Mouse (Mus musculus): ENCODE data around the gene Ppp1r32.

Ppp1r32 gene

DNA sequence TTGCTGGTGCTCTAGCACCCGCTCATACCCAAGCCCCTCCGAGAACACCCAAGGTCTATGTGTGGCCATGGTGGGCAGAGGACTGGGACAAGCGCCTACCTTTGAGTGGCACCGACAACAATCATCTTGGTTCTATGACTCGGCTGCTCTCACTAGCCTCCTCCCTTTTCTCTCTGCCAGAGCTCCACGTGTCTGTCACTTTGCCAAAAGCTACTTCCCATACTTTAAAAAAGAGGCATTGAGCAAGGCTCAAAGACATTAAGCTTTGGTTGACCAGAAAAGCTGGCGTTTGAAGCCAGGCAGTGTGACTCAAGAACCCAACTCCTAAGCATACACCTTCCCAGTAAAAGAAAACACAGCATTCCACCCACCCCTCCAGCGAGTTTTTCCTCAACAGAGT is 24.6 kb downstream of the Ppp1r32 start:
- DNase-seq (ENCODE audit: low read depth), result no peak

GRCm38 (mm10) chr19:10457484-10457800 is 25.3 kb downstream of the Ppp1r32 start:
- DNase-seq (ENCODE audit: low read depth), result no peak

- DNase-seq (ENCODE audit: low read depth), result peak; percentile 52
Measured at GRCm38 (mm10) chr19:10456752-10457483, 25.8 kb downstream of the Ppp1r32 start, which contains the start of gene Lrrc10b. TSS of gene Lrrc10b (minus strand) at chr19:10457473.

DNA sequence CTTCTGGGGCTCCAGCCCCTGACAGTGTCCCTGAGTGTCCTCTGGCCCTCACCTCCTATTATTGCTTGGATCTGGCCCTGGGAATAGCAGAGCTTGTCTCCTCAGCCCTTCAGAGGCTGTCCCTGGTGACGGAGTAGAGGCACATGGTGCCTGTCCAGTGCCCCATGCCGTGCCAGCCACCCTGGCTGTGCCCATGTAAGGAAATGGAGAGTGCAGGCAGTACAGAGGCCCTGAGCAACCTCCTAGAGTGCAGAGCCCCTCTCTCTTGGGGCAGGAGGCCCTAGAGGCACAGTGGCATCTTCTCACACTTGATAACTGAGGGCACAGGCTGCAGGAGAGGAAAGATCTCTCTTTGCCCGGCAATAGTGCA is 27.3 kb downstream of the Ppp1r32 start:
- DNase-seq (ENCODE audit: low read depth), result no peak

DNA sequence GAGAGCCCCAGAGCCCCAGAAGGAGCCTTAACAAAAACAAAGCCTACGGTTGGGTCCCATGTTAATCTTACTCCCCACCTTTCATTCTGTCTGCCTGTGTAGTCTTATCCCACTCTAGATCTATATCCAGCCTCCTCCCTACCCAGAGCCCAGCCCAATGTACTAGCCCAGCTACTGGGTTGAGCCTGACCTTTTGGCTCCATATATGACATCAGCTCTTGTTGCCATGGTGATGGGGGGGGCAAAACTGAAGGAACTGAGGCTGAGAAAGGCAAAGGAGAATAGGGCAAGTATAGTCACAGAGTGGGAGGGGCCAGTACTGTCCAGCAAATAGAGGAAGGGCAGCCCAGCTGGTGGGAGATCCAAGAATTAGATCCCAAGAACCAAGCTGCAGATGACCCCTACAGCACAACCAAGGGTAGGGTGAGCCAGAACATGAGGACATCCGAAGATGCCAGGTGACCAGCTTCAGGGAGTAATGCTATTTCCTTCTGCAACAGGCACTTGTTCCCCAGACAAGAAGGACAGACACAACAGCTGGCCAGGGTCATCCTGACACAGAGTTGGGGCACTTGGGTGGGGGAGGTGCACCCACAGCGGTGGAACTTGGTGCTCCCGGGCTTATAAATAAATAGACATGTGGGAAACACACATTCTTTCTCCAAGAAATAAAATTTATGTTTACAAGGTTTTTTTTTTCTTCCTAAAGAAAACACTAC is 27.9 kb downstream of the Ppp1r32 start:
- DNase-seq (ENCODE audit: low read depth), result no peak

GRCm38 (mm10) chr19:10449708-10450107 is 33.0 kb downstream of the Ppp1r32 start:
- peak; percentile 82 for DNase-seq (ENCODE audit: low read depth)

- no peak for DNase-seq (ENCODE audit: low read depth)
Measured at GRCm38 (mm10) chr19:10449190-10449589, 33.5 kb downstream of the Ppp1r32 start.

- DNase-seq (ENCODE audit: low read depth), result no peak
Measured at GRCm38 (mm10) chr19:10448275-10448674, 34.5 kb downstream of the Ppp1r32 start.

DNA sequence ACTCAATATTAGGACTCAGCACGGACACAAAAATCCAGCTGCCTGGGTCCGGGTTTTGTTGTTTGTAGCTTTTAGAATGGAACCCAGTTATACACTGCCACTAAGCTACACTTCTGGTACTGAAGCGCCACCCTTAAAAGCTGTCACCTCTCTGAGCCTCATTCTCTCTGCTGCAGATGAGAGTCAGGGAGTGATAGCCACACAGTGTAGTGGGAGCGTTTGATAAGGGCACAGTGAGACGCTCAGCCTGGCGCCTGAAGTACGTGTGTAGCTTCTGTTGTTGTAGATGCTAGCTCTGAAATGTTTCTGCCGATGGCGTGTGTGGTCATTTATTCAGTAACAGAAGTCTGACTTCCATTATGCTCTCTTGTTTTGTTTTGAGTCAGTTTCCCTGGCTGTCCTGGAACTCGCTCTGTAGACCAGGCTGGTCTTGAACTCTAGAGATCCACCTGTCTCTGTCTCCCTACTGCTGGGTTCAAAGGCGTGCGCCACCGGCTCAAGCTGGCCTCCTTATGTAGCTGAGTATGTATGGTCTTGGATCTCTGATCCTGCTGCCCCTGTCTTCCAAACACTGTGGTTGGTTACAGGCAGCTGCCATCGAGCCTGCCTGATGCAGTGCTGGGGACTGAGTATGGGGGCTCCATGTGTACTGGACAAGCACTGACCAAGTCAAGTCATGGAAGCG is 37.9 kb downstream of the Ppp1r32 start:
- DNase-seq (ENCODE audit: low read depth), result no peak

- peak; percentile 23 for DNase-seq (ENCODE audit: low read depth)
Measured at GRCm38 (mm10) chr19:10437521-10437920, 45.2 kb downstream of the Ppp1r32 start.

DNA sequence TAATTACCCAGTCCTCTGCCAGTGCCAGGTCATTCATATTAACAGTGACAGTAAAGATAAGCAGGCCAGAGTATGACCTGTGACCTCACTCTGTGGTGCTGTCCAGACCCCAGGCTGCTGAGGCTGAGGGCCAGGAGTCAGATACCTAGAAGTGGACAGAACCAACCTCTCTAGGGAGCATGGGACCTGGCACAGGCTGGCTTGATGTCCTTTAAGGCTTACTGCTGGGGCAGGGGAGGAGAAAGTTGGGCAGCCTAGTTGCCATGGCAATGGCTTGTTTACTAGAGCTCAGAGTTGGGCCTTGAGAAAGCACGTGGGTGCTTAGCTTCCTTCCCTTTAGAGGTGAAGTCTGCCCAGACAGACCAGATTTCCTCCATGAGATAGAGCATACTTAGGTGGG is 46.0 kb downstream of the Ppp1r32 start:
- DNase-seq (ENCODE audit: low read depth), result peak; percentile 22

GRCm38 (mm10) chr19:10435908-10436307 is 46.8 kb downstream of the Ppp1r32 start:
- peak; percentile 70 for DNase-seq (ENCODE audit: low read depth)

DNA sequence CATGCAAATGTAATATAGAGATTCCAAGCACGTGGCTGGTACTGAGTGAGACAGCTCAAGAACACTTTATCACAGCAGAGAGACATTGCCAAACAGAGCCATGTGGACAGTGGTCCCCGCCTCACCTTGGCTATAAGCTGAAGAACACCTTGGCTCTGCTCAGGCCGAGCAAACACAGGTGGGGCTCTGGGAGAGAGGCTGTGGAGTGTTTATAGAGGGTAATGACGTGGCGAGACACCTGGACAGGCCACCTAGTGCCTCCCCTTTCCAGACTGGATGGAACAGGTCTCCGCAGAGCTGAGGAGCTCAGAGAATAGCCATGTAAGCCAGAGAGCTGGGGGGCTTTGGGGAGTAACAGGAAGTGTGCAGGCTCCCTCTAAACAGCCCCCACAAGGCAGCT is 47.8 kb downstream of the Ppp1r32 start:
- no peak for DNase-seq (ENCODE audit: low read depth)

GRCm38 (mm10) chr19:10433879-10434540 is 48.7 kb downstream of the Ppp1r32 start:
- DNase-seq (ENCODE audit: low read depth), result no peak

- no peak for DNase-seq (ENCODE audit: low read depth)
Measured at GRCm38 (mm10) chr19:10433225-10433624, 49.5 kb downstream of the Ppp1r32 start.

- DNase-seq (ENCODE audit: low read depth), result no peak
Measured at GRCm38 (mm10) chr19:10431841-10432240, 50.9 kb downstream of the Ppp1r32 start.

GRCm38 (mm10) chr19:10431410-10431809 is 51.3 kb downstream of the Ppp1r32 start:
- DNase-seq (ENCODE audit: low read depth), result no peak

GRCm38 (mm10) chr19:10429371-10429770 is 53.4 kb downstream of the Ppp1r32 start:
- no peak for DNase-seq (ENCODE audit: low read depth)

- no peak for DNase-seq (ENCODE audit: low read depth)
Measured at GRCm38 (mm10) chr19:10427431-10427830, 55.3 kb downstream of the Ppp1r32 start.

DNA sequence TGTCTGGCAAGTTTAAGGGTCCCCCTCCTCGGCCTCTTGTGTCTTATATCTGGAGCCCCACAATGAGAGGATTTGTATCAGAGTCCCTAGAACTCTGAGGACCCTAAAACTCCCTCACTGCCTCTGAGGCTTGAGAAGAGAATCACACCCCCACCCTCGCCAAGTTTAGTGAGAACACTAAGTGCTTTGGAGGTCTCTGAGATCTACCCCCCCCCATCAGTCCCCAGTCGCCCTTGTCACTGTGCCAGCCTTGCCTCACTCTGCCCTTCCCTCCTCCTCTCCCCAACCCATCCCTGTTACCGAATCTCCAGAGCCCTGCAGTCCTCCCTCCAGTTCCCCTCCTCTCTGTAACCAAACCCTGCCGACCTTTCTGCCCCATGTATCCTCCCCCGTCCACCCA is 55.9 kb downstream of the Ppp1r32 start:
- no peak for DNase-seq (ENCODE audit: low read depth)

- no peak for DNase-seq (ENCODE audit: low read depth)
Measured at GRCm38 (mm10) chr19:10426312-10426711, 56.4 kb downstream of the Ppp1r32 start.

GRCm38 (mm10) chr19:10425484-10426270 is 57.1 kb downstream of the Ppp1r32 start:
- no peak for DNase-seq (ENCODE audit: low read depth)

All from induced T-regulatory cell, adult 2 months (primary cell).